Mouse (Mus musculus): ENCODE data around the gene Mfsd12. TPM values are rescaled to one million over a fixed set of nuclear protein-coding genes. Genes with fewer than 3 reads are reported as not detected.
A peak's percentile ranks its signal among the peaks of the same experiment; 100 is the strongest.

The Mfsd12 gene
- total RNA-seq, 2 experiments from 2014 or later: 40.8 to 45.8 TPM

- DNase-seq (ENCODE audit: low spot score in 2 of 2): no peak
Measured at GRCm38 (mm10) chr10:81400371-81401204, 43.3 kb downstream of the Mfsd12 start.

DNA sequence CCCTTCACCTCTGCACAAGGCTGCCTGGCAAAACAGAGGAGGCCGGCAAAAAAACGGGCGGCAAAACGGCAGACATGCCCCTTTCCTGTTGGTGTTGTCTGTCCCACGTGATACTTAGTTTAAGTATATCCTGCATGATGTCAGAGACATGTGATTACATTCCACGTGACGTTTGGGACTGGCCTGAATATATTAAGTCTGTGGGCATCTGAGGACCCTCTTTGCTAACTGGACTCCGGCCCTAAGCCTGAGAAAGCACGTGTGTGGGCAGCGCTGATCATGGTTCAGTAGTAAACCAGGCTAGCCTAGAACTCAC, 43.9 kb downstream of the Mfsd12 start:
- DNase-seq (ENCODE audit: low spot score in 2 of 2): no peak

DNA sequence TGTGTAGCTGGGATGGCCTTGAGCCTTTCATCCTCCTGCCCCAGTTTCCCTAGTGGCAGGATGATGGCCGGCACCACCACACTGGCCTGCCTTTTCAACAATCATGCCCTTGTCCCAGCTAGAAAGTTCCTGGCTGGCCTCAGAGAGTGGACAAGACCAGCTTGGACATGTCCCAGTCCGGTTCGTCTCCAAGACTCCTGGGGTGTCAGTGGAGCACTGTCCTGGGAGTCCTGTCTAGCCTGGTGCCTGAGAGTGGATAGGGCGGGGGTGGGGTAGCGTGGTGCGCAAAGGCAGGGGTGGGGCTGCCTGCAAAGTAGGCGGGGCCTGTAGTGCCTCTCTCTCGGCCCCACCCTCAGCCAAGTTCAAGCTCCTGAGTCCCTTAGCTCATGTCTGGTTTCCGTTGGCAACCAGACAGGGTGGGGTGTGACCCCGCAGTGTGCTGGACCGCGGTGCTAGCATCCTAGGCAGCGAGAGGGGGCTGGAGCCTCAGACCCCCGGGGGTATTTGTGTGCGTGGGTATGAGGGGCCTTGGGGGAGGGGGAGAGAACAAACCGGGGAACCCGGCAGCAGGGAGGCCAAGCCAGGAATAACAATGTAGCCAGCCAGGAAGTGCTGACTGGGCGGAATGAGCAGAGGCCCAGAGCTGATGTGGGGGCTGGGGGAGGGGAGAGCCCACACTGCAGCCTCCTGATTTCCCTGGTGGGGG, 44.4 kb downstream of the Mfsd12 start:
- peak; percentile 61 to 66 for DNase-seq (ENCODE audit: low spot score in 2 of 2)

GRCm38 (mm10) chr10:81402227-81402765, 45.0 kb downstream of the Mfsd12 start:
- DNase-seq (ENCODE audit: low spot score in 2 of 2): no peak

GRCm38 (mm10) chr10:81403511-81403910, 46.2 kb downstream of the Mfsd12 start:
- DNase-seq (ENCODE audit: low spot score in 2 of 2): no peak

DNA sequence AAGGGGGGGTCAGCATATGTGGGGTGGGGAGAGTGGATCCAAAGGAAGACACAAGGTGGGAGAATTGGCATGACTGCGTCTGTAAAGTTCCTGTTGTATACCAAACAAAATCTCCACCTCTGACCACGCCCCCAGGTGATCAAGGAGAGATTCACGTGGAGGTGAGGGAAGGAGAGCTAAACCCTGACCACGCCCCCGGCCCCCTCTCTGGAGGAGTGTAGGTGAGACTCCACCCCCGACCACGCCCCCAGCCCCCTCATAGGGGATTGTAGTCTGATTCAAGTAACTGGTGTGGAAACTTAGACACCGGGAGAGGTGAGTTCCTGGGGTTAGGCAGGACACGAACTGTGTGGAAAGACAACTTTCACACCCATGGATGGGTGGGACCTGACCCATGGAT, 46.8 kb downstream of the Mfsd12 start:
- no peak for DNase-seq (ENCODE audit: low spot score in 2 of 2)

GRCm38 (mm10) chr10:81404720-81405119, 47.4 kb downstream of the Mfsd12 start:
- DNase-seq (ENCODE audit: low spot score in 2 of 2): no peak

DNA sequence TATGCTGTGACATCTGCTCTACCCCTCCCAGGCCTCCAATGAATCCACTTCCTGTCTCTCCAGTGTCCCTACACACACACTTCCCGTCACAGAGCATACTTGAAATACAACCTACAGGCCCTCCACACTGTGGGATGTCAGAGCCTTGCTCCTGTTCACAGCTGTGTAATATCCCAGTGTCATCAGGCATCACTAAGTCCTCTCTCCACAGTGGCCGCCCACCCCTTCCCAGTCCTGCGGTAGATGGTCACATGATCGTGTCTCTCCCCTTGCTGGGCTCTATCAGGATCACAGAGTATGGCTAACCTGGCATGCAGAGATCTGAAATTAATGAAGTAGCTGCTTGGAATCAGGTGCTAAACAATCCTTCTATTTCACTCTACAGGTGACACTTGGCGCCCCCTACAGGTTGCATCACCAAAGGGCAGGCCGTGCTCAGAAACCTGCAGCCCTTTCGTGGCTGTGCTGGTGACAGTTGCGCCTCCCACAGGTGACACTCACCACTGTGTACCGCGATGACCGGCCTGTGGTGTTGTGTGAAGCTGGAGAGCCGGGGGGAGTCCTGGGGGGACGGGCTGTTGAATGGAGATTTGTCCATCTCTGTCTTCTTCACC, 48.4 kb downstream of the Mfsd12 start:
- peak in 1 of 2 experiments; percentile 64 for DNase-seq (ENCODE audit: low spot score in 2 of 2)

DNA sequence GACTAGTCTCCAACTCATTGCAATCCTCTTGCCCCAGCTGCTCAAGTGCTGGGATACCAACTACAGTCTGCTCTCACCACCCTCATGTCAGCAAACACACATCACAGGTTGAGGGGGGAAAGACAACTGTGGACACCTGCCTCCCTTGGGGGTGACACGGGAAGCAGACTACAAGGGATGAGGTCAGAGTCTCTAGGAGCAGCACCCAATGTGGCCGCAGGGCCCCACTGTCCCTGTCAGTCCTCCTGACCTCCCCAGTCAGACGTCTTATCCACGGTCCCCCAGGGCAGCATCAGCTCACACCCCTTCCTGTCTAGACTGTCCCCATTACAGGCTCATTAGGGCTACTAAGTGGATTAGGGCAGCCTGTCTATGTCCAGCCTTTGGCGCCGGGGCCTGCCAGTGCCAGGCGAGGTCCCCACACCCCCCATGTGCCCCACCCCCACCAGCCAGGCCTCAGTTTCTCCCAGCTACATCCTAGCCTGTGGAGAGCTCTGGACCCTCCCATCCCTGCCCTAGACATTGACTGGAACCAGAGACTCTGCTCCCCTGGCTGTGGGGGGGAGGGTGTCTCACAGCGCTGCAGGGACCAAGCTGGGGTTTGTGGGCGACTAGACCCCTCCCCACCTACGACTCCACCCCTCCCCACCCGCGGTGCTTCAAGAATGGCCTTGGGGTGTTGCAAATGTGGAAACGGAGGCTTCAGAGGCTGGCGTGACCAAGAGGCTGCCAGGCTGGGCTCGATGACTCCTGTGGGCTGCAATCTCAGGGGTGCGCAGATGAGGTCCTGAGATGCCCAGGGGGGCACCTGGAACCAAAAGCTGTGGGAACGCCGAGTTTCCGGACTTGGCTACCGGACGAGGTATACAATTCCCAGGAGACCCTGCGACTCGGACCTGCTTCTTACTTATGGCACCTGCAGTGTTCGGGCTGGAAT, 49.5 kb downstream of the Mfsd12 start:
- DNase-seq (ENCODE audit: low spot score in 2 of 2): no peak

DNA sequence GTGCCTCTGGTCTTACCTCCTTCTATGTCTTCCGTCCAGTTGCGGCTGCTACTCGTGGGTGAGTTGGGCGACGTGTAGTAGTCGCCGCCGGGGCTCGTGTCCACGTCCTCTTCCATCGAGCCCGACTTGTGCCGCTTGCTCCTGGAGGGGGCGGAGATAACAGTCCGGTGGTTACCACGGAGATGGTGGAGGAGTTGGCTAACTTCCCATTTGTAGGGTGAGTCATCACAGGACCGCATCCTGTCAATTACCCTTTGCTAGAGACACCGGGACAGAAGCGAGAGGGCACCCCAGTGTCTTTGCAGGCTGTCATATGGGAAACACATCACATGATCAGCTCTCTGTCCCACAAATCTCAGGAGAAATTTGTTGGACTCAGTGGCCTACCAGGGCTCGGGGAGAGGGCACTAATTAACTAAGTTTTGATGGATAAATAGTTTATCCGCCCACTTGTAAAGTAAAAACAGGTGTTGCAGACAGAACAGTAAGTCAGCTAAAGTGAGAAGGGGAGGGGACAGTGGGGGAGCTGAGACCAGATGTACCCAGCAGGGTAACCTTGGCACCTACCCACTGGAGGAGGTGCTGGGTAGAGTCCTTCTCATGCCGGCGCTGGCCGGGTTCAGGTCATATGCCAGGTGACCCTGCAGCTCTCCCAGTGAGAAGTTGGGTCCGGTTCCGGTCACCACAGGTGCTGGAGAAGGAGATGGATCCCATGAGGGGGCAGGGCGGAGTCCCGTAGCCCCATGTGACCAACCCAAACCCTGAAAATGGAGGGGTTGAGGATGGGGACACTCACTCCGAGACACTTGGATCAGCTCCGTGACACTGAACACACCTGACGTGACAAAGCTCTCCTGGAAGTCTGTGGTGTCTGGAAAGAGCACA, 50.5 kb downstream of the Mfsd12 start:
- DNase-seq (ENCODE audit: low spot score in 2 of 2): peak in 1 of 2 experiments; percentile 73

DNA sequence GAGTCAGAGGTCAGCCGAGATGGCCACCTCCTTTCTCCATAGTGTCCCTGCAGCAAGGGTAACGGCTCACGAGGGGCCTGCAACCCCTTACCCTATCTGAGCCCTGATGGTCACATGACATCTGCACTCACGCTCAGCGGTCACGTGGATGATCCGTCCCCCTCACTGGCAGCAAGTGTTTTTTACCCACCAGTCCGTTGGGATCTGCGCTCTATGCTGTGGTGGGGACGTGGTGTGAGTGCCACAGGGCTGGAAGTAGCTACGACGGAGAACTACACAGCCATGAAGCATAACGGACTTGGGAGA, 51.1 kb downstream of the Mfsd12 start:
- DNase-seq (ENCODE audit: low spot score in 2 of 2): no peak

GRCm38 (mm10) chr10:81408871-81409291, 51.6 kb downstream of the Mfsd12 start:
- peak in 1 of 2 experiments; percentile 58 for DNase-seq (ENCODE audit: low spot score in 2 of 2)

DNA sequence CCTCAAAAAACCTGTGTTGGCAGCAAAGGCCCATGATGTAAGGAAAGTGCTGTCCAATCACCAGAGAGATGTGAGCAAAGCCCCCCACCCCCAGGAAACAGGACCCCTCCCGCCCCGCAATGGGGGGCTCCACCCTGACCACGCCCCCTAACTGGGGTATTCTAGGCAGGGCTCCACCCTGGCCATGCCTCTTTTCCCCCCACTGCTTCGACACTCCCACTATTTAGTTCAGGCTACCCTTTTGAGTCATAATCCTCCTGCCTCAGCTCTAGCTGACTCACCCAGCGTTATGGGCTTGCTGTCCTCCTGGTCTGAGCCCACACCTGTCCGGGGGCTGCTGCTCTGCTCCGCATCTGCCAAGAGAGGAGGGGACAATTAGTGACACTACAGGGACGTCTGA, 52.0 kb downstream of the Mfsd12 start:
- no peak for DNase-seq (ENCODE audit: low spot score in 2 of 2)

DNA sequence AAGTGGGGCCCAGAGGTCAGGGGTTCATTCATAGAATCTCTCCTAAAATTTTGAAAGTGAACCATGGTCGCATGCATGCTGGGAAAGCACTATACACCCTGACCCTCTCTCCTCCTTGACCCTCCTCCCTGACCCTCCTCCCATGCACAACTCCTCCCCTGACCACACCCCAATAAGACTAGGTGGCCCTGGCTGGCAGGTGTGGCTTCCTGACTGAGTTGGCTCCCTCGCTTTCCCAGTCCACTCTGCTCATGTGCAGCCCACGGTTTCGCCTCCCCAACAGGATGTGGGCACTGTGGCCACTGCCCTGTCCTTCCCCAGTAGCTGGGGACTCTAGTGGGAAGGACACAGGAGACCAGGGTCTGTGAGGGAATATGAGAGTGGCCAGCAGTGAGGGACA, 53.1 kb downstream of the Mfsd12 start:
- DNase-seq (ENCODE audit: low spot score in 2 of 2): no peak

GRCm38 (mm10) chr10:81410981-81411380, 53.7 kb downstream of the Mfsd12 start:
- no peak for DNase-seq (ENCODE audit: low spot score in 2 of 2)

DNA sequence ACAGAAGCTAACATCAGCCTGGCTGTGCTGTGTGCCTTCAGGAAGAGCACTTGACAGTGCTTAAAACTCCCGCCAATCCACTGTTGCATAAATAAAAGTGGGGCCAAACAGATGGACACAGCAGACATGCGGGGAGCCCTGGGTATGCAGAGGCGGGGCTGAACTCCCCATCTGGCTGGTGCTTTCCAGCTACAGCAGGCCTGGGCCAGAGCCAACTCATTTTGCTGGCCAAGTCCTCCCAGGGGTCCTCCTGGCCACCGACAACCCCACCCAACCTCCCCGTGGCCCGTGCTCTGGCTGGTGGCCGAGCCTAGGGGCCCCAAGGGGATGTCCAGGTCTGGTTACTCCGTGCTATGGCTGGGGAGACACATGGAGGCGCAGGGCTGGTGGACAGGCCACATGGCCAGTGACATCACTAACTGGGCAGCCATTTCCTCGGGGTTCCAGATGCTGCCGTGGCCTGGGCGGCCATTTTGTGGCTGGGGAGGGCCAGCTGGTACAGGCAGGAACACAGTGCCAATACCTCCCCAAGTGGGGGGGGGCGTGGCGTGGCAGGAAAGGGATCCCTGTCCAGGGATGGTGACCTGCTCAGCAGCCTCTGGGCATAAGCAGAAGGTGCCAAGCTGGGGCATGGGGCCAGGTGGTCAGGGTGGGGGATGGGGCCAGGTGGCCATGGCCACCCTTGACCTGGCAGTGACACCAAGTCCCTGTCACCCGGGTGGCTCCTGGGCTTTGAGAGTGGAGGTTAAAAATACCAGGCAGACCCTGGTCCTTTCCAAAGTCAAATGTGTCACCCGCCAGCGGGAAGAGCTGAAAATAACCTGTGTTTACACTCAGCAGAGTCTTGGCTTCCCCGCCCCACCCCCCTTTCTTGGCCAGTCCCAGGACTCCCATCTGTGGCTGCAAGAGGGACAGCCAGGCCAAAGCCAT, 54.4 kb downstream of the Mfsd12 start:
- peak in 1 of 2 experiments; percentile 70 for DNase-seq (ENCODE audit: low spot score in 2 of 2)

GRCm38 (mm10) chr10:81412586-81413309, 55.5 kb downstream of the Mfsd12 start:
- DNase-seq (ENCODE audit: low spot score in 2 of 2): no peak
